Mouse (Mus musculus): ENCODE results near the gene Cnga4.
"Not testable (repeated sequence)": the region's sequence is repeated elsewhere in the genome, so short reads cannot be mapped to it uniquely, and the experiment has no call there.

The Cnga4 gene

DNA sequence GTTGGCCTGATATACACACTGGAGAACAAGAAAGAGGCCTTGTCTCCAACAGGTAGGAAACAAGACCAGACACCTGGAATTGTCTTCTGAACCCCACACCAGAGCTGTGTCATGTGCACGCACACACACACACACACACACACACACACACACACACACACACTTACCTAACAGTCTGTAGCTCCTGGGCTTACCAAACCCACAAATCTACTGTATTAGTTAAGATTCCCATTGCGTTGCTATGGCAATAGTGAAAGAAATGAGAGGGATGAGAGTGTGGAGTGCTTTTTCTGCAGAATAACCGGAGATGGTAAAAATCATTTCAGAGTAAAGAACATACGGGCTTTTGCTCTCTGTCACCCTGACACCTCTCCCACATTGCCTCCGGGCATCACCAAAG lies 13.7 kb downstream of the Cnga4 start:
- no peak for DNase-seq

DNA sequence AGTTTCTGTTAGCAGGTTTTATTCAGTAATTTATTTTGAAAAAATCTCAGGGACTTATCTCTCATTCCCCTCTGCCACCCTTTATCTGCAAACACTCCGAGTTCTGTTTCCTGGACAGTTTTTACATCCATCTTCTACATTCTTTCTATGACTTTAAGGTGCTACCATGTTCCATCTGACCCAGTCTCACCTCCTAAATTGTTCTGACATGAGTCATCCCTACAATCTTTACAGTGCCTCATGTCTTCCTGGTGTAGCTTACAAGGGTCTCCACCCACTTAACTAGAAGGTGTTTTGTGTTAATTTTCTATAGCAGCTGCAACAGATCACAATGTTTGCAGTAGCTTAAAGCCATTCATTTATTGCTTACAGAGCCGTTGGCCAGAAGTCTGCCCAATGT lies 16.5 kb downstream of the Cnga4 start:
- DNase-seq = no peak

DNA sequence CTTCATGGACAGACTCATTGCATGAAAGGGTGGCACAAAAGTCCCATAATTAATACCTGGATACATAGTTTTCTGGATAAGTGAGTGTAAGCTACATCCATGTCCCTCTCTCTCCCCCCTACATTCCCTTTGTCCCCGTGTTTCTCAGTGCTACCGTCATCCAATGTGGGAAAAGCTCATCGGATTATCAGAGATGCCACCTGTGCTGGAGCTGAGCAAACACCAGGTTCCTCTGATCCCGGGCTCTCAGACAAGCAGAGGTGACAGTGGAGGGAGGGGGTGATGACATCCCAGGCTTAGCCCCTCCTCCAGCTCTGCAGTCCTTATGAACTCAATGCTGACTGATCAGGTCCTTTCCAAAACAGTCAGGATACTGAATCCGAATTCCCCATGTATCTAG lies 20.0 kb downstream of the Cnga4 start:
- no peak for DNase-seq

DNA sequence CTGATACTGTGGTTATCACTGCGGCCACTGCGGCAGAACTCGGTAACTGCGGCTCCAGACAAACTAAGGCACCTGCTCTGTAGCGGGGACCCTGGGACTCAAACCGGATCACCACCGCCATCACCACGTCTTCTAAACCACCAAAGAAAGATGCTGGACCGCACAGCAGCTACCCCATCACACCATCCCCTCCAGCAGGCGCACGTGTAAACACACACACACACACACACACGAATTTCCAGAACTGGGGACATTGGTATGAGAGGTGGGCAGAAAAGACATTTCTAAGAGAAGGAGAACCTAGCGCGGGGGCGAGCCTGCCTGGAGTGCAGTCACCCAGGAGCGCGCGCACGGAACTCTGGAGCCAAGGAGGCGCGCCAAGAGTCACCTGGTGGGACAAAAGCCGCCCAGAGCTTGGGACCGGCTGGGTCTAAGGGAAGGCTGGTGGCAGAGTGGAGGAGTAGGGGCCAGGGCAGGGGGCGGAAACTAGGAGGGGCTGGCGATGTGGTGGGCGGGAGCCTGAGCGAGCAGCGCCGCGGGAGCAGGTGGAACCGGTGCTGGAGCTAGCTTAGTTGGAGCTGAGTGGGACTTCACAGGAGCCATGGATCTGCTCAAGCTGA lies 21.2 kb downstream of the Cnga4 start, which contains the start of gene Cckbr:
Gene Cckbr, plus strand, starts transcription at position 308 of the 620 bp plus-strand sequence.
- DNase-seq = no peak

DNA sequence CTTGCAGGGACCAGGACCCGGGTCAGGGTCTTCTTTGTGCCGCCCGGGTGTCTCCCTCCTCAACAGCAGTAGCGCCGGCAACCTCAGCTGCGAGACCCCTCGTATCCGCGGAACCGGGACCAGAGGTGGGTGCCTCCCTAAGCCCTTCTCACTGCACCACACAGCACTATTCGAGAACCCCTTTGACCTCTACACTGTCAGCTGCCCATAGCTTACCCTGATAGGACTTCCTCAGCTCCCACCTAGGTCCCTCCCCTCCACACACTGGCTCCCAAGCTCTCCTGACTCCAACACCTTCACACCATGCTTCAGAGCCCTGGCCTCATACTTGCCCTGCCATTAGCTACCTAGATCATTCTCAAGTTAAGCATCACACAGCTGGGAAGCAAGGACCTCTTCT lies 21.7 kb downstream of the Cnga4 start:
- DNase-seq = no peak

DNA sequence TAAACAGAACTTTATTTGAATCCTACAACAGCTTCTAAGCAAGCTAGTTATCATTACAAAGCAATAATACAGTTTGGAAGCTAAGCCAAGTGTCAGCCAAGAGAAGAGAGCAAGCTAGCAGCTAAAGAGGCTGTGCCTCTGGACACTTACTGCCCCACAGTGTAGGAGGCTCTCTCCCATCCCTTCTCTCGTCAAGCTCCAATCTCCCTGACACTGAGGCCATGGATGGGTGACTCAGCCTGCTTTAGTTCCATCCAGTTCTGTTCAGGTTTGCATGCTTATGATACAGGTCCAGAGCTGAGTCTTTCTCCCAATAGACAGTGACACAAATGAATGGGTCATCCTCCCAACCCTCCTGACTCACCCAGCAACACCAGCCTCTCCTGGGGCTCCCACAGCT lies 27.7 kb downstream of the Cnga4 start:
- DNase-seq = no peak

DNA sequence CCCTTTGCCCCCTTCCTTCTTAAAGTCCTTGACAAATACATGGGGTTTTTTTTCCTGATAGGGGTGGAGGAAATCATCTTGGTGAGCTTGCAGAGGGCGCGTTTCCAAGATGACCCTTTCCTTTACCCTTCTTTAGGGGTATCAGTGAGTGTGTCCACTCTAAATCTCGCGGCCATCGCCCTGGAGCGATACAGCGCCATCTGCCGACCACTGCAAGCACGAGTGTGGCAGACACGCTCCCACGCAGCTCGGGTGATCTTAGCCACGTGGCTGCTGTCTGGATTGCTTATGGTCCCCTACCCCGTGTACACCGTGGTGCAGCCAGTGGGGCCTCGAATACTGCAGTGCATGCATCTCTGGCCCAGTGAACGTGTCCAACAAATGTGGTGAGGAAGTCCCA lies 29.5 kb downstream of the Cnga4 start:
- DNase-seq = no peak

DNA sequence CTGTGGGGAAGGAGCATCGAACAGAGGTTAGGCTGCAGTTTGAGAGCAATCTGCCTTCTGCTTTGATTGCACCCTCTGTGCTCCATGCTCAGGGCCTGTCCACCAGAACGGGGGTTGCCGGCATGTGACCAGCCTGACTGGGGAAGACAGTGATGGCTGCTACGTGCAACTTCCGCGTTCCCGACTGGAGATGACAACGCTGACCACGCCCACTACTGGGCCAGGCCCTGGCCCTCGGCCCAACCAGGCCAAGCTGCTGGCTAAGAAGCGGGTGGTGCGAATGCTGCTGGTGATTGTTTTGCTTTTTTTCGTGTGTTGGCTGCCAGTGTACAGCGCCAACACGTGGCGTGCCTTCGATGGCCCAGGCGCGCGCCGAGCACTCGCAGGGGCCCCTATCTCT lies 30.4 kb downstream of the Cnga4 start:
- DNase-seq = no peak

DNA sequence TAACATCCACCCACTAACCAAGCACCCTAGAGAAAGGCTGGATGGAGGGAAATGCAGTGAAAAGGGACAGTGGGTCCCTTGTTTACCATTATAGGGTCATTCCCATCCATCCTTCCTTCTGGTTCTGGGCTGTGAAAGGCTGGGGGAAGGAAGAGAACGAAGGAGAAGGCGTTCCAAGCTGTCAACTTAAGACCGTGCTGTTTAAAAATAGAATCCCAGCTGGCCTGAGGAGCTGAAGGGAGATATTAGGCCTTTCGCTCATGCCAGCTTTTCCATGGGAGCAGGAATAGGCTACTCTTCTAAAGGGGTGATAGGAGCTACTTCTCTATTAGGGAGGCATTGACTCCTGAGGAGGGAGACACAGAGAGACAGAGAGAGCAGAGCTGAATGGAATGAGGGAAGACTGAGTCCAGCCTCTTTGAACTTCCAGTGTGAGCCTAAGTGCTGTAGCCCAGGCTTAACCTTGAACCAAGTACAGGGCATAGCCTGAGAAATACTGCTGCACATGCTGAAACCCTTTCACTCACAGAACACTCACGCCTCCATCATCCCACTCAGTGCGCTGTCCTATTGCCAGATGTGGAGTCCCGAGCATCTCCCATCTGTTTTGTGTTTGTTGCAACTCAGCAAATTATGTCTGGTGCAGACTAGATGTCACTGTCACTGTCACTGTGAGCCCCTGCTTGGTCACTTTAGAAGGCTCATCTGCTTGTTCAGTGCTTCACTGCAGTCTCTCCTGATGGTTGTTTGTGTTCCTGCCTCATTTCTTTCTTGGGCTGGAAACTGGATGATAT lies 33.8 kb downstream of the Cnga4 start:
- no peak for DNase-seq

DNA sequence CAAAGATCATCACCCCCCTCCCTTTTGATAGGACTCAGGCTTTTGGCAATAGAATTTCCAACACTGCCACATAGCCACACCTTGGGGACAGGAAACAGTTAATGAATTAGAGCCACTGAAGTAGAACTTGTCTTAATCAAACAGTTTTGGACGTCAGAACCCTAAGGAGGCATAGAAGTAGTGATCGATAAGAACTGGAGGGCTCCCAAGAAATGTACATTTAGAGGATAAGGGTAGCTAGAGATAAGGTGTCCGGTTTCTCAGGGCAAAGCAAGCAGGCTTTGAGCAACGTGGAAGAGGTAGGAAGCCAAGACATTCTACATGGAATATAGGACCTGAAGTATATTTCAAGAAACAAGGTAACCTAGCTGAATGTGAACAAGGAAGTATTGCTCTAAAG lies 37.1 kb downstream of the Cnga4 start:
- DNase-seq = no peak

DNA sequence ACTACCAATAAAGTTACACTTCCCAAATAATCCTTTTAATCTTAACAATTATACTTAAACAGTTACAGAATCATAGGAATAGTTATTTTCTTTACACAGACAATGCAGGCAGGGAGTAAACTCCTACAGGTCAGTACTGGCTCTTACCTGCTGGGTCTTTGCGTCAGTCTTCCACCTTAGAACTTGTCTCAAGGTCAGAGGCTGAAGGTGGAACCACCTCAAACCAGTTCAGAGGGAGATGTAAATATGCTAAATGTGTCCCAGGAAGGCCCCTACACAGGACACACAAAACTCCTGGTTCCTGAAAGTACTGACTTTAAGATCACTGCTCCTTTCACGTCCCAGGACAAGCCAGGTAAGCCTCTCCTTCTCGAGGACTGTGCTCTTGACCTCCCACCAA lies 40.7 kb downstream of the Cnga4 start:
- DNase-seq = no peak

DNA sequence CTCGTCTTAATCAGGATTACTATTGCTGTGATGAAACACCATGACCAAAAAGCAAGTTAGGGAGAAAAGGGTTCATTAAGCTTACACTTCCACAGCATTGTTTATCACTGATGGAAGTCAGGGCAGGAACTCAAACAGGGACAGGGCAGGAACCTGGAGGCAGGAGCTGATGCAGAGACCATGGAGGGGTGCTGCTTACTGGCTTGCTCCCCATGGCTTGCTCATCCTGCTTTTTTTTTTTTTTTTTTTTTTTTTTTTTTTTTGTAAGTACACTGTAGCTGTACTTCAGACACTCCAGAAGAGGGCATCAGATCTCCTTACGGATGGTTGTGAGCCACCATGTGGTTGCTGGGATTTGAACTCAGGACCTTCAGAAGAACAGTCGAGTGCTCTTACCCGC lies 49.0 kb downstream of the Cnga4 start:
- not testable (repeated sequence) for DNase-seq

Data from cerebellum, adult 11 months (tissue).